Mouse (Mus musculus) erythroblast, embryonic 14.5 days (primary cell): ENCODE measurements at regions not wholly inside any gene's neighbourhood (a gene's known extent, or its start where the extent isn't known, plus 50 kb on each side); places are given as distances from the start of the nearest gene placed in this dataset.

Experiments
- GATA1 ChIP-seq: IDR thresholded peaks from 2 replicates; pipeline ENCODE4 v1.6.1; 2012; ENCODE audit warnings: low read length, inconsistent platforms, mixed read lengths
- TAL1 ChIP-seq: IDR thresholded peaks from 3 replicates; pipeline ENCODE4 v1.6.1; 2012; ENCODE audit warnings: low read length, inconsistent platforms, mixed read lengths

- TF ChIP-seq GATA1 (no peak), TAL1 (no peak)
Measured at GRCm38 (mm10) chr2:128330833-128331232, 205.0 kb downstream of the Bcl2l11 start.
